Mouse (Mus musculus): Measurements from ENCODE around the gene Zfp952.
"Not testable (repeated sequence)": the region's sequence is repeated elsewhere in the genome, so short reads cannot be mapped to it uniquely, and the experiment has no call there.

Zfp952 gene

DNA sequence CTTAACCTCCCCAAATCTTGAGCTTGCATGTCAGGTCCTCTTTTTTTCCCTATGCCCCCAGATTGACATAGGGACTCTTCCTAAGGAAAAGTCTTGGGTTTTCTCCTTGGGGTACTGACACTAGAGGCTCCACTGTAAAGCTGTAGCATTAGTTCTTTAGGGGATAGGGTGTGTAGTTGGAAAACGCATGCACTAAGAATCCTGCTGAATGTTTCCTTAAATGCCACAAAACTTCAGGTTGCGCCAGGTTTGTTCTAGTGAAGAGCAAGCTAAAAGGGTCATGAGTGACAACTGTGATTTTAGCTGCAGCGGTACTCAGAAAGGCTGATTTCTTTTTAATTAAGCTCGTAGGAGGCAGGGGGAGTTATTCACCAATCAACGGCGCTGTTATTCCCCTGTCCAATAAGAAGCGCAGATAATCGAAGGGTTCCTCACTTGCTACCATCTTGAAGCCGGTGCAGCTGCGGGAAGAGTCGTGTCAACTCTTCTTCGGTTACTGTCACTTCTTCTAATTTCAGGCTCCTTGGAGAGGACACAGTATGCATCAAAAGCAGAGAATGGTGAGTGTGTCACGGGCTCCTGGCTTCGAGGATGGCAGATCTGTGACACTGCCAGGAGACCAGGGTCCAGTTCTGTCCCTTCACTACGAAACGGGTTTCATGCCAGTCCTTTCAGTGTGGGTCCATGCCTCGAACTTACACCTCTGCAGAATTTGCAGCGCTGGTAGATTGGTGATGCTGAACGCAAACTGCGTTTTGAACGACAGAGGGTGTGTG, at the start of gene Zfp952:
Gene Zfp952 (plus strand): TSS at position 431 of the 776 bp plus-strand sequence.
- peak; percentile 69 for DNase-seq (ENCODE audit: extremely low read depth, insufficient read length, low spot score)

DNA sequence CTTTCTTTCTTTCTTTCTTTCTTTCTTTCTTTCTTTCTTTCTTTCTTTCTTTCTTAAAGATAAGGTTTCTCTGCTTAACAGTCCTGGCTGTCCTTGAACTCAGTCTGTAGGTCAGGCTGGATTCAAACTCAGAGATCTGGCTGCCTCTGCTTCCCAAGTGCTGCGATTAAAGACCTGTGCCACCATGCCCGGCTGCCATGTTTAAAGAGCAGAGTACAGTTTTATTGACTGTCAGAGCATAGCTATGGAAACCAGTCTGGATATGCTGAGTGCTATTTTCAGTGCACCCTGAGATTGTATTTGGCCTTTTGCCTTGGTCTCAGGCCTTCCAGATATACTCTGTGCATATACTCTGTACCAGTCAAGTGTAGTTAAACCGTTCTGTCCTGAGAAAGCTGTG, 49.3 kb upstream of the Zfp952 start:
- DNase-seq (ENCODE audit: extremely low read depth, insufficient read length, low spot score), result no peak

DNA sequence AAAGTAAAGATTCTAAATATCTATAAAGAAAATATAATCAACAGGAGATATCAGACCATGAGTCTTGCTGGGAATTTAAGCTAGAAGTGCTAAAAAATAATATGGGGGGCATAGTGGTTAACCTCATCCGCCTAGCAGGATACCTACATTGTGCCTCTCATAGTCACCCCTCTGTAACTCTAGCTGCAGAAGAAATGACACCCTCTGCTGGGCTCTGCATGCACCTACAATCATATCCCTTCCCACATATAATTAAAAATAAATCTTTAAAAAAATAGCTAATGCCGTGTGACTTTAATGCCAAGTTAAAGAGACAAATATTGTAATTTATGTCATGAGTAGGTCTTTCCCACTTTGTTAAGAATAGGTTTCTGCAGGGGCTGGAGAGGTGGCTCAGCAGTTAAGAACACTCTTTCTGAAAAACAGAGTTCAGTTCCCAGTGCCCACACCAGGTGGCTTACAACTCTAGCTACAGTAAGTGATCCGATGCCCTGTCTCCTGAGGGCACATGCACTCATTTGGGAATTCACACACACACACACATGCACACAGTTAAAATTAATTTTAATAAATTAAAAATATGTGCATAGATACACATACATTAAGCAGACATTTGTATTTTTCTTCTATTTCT, 48.4 kb upstream of the Zfp952 start:
- no peak for DNase-seq (ENCODE audit: extremely low read depth, insufficient read length, low spot score)

DNA sequence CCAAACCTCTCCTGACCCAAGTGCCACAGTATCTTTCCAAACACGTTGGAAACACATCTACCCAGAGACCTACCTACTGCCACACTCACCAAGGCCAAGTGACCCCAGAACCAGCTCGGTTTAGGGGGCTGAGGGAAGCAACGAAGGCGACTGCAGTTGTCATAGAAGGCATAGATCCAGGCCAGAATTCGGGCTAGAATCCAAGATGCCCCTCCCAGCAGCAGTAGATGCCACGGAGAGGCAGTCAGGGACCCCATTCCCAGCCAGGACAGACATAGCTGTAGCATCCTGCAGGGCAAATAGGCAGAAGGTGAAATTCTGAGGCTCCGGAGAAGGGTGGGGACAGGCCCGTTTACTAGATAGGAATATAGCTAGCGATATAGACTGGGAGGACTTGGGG, 46.2 kb upstream of the Zfp952 start:
- DNase-seq (ENCODE audit: extremely low read depth, insufficient read length, low spot score), result no peak

DNA sequence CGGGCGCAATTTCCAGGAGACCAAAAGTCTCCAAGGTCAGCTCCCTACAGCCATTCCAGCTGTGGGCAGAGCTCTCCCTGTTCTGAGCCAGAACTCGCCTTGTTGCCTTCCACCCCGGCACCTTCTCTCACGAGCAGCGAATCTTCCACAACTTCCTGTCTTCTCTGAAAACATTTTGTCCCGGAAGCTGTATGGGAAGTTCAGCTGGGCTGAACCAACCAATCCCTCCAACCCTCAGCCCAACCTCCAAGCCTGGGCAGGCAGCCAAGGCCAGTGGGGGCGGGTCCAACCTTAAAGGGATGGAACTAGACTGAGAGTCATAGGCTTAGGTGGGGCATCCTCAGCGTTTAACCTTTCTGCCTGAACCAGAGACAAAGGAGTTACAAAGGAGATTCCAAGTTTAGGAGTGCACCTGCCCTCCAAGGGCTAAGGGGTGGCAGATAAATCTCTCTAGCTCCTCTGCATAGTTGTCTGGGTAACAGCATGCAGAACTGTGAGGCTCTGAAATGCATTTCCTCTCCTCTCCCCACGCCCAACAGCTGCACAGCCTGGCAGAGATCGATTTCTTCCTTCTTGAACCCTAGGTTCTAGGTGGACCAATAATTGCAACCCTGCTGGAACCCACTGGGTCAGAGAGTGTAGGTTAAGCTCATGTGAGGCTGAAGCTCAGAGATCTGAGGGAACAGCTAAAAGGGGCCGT, 45.6 kb upstream of the Zfp952 start, which contains the start of gene Cyp4f13:
Gene Cyp4f13 (minus strand): TSS at position 188 of the 700 bp plus-strand sequence.
- peak; percentile 89 for DNase-seq (ENCODE audit: extremely low read depth, insufficient read length, low spot score)

DNA sequence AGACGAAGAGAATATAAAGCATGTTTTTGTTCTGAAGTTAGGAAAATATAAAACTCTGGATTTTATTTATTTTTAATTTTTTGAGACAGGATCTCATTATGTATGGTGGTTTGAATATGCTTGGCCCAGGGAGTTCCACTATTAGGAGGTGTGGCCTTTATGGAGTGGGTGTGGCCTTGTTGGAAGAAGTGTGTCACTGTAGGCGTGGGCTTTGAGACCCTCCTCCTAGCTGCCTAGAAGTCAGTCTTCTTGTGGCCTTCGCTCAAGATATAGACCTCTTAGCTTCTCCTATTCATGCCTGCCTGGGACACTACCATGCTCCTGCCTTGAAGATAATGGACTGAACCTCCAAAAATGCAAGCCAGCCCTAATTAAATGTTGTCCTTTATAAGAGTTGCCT, 42.8 kb upstream of the Zfp952 start:
- DNase-seq (ENCODE audit: extremely low read depth, insufficient read length, low spot score), result no peak

DNA sequence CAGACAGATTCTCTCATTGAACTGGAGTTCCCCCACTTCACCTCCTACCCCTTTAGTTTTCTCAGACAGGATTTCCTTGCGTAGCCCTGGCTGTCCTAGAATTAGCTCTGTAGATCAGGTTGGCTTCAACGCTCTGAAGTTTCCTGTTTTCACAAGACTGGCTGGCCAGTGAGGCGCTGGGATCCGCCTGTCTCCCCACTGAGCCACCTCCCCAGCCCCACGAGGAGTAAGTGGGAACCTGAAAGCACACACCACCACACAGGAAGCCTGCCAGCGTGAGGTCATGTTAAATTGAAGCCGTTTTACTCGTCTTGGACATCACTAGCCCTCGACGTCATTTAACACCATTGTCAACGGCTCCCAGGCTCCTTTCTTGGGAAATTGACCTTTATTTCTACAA, 41.9 kb upstream of the Zfp952 start:
- no peak for DNase-seq (ENCODE audit: extremely low read depth, insufficient read length, low spot score)

DNA sequence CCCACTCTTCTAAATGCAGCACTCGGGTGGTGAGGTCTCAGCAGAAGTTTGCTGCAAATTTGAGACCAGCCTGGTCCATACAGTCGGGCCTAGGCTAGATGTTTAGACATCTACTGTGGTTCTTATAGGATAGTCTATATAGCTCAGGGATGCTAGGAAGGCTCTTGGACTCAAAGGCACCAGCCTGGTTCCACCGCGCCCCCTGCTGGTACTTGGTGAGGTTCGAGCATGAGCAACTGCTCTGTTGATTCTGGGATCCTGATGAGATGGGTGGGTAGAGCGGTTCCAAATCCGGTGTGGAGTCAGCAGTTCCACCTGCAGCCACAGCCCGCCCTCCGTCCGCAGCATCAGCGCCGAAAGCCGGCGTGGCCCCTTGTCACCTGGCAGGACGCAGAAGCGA, 41.5 kb upstream of the Zfp952 start:
- DNase-seq (ENCODE audit: extremely low read depth, insufficient read length, low spot score), result peak; percentile 35

DNA sequence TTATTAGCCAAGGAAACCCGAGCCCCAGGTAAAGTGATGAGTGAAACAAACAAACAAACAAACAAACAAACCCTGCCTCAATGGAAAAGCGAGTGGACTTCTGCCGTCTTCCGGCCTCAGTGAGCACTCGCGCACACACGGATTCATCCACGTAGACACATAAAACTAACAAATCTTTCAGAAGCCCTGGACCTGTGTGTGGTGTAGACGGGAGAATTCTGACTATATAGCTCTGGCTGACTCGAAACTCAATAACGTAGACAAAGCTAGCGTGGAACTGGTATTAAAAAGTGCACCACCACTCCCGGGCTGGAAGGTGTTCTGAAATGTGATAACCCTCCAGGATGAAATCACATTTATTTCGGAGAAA, 27.7 kb upstream of the Zfp952 start:
- DNase-seq (ENCODE audit: extremely low read depth, insufficient read length, low spot score), result no peak

DNA sequence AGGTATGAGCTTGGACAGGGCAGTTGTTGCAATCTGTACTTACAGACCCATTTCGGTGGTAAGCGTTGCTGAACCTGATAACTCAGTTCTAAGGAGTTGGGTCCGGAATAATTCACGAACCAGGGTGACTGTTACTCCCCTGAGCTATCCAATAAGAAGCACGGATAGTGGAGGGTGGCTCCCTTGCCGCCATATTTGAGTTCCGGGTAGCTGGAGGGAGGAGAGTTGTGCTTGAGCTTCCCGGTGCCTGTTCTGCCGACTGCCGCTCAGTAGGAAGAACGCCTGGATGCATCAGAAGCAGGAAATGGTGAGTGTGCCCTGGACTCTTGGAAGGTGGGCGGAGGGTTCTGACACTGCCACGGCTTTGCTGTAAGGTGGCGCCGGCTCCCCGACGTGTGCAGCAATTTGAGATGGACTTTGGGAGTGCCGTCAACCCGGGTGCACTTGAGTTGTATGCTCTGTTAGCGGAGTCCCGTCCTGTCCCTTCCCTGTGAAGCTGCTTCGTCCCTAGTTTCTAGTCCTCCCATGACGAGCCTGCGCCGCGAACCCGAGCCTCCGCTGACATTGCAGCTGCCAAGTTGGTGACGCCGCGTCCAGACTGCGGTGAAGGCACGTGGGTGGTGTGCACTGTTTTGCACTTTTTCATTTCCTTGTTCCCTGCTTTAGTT, 27.2 kb upstream of the Zfp952 start, which contains the start of gene Zfp472:
Gene Zfp472 (plus strand): TSS at position 192 of the 668 bp plus-strand sequence.
- DNase-seq (ENCODE audit: extremely low read depth, insufficient read length, low spot score), result peak; percentile 85

DNA sequence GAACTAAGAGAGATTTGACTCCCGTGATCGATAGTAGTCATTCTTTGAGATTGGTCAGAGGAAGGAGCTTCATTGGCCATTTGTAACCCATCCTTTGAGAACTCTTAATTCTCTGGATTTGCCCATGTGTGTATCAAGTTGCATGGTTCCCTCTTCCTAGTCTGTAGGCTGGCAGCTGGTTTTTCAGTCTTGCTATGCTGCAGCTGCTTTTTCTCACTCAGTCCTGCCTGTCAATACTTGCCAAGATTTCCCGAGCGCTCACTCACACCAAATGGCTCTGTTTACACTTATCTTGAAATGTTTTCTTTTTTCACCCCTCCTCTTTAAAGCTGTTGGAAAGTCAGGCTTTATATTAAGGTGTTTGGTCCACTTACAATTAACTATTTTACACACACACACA, 11.6 kb upstream of the Zfp952 start:
- no peak for DNase-seq (ENCODE audit: extremely low read depth, insufficient read length, low spot score)

DNA sequence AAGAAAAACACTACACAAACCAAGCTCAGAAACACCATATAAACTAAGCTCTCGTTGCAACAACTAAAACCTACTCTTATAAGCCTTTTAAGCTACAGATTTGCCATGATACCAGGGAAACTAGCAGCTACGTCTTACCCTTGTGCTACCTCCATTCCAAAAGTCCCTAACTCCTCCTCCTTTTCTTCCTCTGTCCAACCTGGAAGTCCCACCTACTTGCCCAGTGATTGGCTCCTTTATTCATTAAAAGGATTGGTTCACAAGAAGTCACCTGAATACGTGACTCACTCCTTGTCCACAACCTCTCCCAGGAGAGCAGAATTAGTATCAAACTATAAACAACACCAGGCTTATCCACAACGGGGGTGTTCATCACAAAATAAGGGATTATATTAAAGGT, 6.6 kb upstream of the Zfp952 start:
- no peak for DNase-seq (ENCODE audit: extremely low read depth, insufficient read length, low spot score)

DNA sequence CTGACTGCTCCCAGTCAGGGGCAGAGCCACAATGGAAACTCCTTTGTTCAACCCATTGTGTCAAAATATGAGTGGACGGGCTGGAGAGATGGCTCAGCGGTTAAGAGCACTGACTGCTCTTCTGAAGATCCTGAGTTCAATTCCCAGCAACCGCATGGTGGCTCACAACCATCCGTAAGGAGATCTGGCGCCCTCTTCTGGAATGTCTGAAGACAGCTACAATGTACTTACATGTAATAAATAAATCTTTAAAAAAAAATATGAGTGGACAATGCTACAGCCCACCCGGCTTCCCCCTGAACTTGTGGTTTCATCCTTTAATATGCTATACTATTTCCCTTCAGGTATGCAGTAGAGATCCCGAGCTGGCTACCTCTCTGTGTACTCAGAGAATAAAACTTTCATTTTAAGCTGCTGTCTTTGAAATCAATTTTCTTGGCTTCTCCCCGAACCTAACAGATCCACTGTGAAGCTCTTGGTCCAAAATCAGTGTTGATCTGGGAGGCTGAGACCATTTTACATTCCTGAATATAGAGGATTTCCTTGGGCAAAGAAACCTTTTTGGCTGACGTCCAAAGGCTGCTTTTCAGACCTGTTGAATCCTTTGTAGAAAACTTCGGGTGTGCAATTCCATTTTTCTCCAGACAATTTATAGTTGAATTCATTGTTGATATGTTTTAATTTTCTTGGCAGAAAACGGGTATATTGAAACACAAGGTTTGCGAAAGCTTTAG, 797 bp upstream of the Zfp952 start:
- peak; percentile 28 for DNase-seq (ENCODE audit: extremely low read depth, insufficient read length, low spot score)

DNA sequence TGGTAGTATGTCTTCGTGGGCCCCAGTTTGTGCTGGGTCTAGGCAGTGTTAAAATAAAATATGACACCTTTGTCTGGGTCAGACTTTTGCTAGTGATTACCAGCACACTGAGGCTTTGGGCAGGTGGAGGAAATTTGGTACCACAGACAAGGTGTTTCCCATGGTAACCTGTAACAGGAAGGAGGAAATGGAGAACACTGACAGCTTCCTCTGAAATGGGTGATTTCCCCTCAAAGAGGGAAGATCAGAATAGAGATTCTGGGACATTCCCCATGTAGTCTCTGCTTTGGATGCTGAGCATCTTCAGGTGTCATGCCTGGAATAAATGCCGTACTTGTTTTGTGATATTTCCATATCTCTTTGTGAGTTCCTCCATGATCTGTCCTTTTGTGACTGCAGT, 5.6 kb downstream of the Zfp952 start:
- no peak for DNase-seq (ENCODE audit: extremely low read depth, insufficient read length, low spot score)

DNA sequence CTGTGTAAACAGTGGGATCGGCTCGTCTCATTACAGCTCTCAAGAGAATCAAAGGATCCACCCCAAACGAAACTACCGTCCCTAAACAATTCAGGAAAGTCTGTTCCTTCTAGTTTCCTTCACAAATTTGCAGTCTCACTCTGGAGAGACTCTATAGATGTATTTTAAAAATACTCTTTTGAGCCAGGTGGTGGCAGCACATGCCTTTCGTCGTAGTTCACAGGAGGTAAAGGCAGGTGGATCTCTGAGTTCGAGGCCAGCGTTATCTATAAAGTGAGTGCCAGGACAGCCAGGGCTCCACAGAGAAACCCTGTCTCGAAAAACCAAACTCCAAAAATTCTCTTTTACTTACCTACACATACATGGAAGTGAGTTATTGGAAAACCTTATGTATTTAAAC, 15.4 kb downstream of the Zfp952 start:
- DNase-seq (ENCODE audit: extremely low read depth, insufficient read length, low spot score), result no peak

DNA sequence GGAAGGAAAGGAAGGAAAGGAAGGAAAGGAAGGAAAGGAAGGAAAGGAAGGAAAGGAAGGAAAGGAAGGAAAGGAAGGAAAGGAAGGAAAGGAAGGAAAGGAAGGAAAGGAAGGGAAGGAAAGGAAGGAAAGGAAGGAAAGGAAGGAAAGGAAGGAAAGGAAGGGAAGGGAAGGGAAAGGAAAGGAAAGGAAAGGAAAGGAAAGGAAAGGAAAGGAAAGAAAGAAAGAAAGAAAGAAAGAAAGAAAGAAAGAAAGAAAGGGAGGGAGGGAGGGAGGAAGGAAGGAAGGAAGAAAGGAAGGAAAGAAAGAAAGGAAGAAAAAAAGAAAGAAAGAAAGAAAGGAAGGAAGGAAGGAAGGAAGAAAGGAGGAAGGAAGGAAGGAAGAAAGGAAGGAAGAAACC, 27.5 kb downstream of the Zfp952 start:
- not testable (repeated sequence) for DNase-seq (ENCODE audit: extremely low read depth, insufficient read length, low spot score)

DNA sequence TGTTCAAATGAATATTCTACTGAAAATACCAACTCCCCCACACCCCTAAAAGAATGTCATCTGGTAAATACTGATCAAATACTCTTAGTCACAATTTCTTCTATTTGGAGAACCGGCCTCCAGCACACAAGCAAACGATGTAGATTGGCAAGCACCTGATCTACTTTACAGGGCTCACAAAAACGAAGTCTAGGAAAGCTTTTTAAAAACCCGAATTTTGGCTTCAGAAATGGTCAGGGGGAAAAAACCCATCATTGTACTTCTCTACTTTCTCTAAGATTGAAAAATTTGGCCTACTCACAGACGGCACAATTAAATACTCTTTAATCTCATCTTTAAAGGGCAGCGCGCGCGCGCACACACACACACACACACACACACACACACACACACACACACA, 39.4 kb downstream of the Zfp952 start:
- DNase-seq (ENCODE audit: extremely low read depth, insufficient read length, low spot score), result peak; percentile 11

DNA sequence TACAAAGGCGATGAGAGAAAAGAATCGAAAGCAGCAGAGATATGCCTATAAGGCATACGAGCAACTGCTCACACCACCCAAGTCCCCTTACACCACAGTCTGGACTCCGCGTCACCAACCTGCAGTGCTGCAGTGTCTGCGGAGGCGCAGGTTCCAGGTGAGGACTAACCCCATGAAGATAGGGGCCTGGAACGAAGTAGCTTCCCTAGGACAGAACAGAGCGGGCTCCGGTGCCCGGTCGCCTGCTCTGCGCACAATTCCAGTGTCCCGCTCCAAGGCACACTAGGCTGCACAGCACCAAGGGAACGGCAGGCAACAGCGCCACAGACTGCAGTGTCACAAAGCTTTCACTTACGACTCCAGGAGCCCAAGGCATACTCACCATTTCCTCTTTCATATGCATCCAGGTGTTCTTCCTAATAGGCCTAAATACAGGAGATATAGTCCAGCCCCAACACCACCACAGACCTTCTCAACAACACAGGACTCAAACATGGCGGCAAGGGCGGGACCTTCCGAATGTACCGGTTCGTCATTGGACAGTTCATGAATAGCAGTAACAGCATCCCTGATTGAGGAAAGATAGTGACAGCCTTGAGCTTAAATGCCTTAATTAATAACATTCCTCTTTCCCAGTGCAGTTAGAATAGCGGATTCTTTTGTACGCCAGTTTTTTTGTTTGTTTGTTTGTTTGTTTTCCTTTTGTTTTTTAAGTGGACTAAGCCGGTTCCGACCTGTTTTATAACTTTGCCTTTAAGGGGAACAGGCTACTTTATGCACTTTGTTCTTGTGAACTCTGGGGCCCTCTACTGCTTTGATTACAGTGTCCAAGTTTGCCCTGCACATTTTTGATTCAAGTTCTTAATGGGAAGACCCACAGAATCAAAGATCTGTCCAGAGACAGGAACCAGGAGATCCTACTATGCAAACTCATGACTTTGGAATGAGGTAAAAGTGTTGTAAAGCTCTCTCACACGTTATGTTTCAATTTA, 40.3 kb downstream of the Zfp952 start, which contains the start of gene Zfp763:
Gene Zfp763 (minus strand): TSS at position 503 of the 992 bp plus-strand sequence.
- DNase-seq (ENCODE audit: extremely low read depth, insufficient read length, low spot score), result peak; percentile 78
